Mouse (Mus musculus) forebrain, embryonic 13.5 days (tissue): ENCODE measurements around the gene Kcnk1. TPM values are rescaled to one million over a fixed set of nuclear protein-coding genes. Genes with fewer than 3 reads are reported as not detected.

Experiments
- ATAC-seq: fragments of 200-750 bp; cut with Nextera tagmentation; 2 replicates; pipeline ENCODE4 v1.8.0; 2017
- H3K27ac ChIP-seq: fragments of 300-500 bp; sonication (generic); 2 replicates; pipeline ENCODE4 v1.5.1; 2015; ENCODE audit warnings: inconsistent platforms, mild to moderate bottlenecking, moderate library complexity
- H3K27me3 ChIP-seq: fragments of 300-500 bp; sonication (generic); 2 replicates; pipeline ENCODE4 v1.6.1; 2015; ENCODE audit warnings: mild to moderate bottlenecking, inconsistent platforms
- H3K36me3 ChIP-seq: fragments of 300-500 bp; sonication (generic); 2 replicates; pipeline ENCODE4 v1.6.1; 2015; ENCODE audit warnings: mild to moderate bottlenecking, inconsistent platforms; ENCODE audit not compliant: poor library complexity, severe bottlenecking
- H3K4me1 ChIP-seq: fragments of 300-500 bp; sonication (generic); 2 replicates; pipeline ENCODE4 v1.6.1; 2015; ENCODE audit warnings: inconsistent platforms
- H3K4me2 ChIP-seq: fragments of 300-500 bp; sonication (generic); 2 replicates; pipeline ENCODE4 v1.6.1; 2015; ENCODE audit warnings: inconsistent platforms, mild to moderate bottlenecking, moderate library complexity
- H3K4me3 ChIP-seq: fragments of 300-500 bp; sonication (generic); 2 replicates; pipeline ENCODE4 v1.5.1; 2015; ENCODE audit warnings: mild to moderate bottlenecking, inconsistent platforms
- H3K9ac ChIP-seq: fragments of 300-500 bp; sonication (generic); 2 replicates; pipeline ENCODE4 v1.6.1; 2015; ENCODE audit warnings: mild to moderate bottlenecking, inconsistent platforms
- H3K9me3 ChIP-seq: fragments of 300-500 bp; sonication (generic); replicated peaks from 2 replicates; pipeline ENCODE4 v1.6.1; 2016; ENCODE audit warnings: inconsistent platforms
- WGBS: fragments of 180-500 bp; shearing (Covaris S2); methylation state at CpG from one replicate; pipeline ENCODE4 v1.1.7; 2015; 5-methylcytosine and 5-hydroxymethylcytosine counted together
- polyA plus RNA-seq: library from polyadenylated mRNA; unstranded; fragments of >200 nt; fragmentation: Nextera tagmentation; extraction: Ambion mirVana; gene quantifications from 2 replicates; pipeline ENCODE4 v1.2.1, GENCODE M21; 2015

The Kcnk1 gene
- polyA plus RNA-seq, 1 experiment from 2014 or later = 4.1 TPM

DNA sequence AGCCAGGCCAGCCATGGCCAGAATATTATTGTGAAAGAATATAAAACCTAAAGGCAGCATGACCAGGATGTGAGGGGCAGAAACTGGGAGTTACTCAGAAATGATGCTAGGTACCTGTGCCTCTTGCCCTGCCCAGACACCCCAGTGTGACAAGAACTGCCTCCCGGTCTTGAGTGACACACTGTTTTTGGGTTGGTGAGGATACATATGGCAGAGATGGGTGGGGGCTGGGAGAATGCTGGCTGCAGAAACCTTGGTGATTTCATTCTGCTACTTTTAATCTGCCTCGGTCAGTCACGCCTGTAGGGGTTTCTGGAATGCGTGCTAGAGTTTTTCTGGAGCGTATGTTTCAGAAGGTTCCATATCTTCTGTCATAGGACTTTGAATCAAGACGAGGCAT, 72.3 kb downstream of the Kcnk1 start:
- Histone ChIP-seq H3K36me3 (no peaks in the 10 kb centered on the region), H3K27ac (no peak overlapping the region), H3K27me3 (no peaks in the 10 kb centered on the region), H3K9me3 (no peaks in the 10 kb centered on the region; the same call in 1 of the 2 replicates), H3K4me2 (no peak overlapping the region), H3K9ac (no peak overlapping the region), H3K4me1 (peaks cover 18% of the 10 kb centered on the region), H3K4me3 (no peak overlapping the region)
- ATAC-seq = no peak
- 83% methylated on average over 6 of the region's 6 CpGs for WGBS

GRCm38 (mm10) chr8:126068136-126068535, 73.2 kb downstream of the Kcnk1 start:
- Histone ChIP-seq H3K9me3 (no peaks in the 10 kb centered on the region; the same call in 1 of the 2 replicates), H3K36me3 (no peaks in the 10 kb centered on the region), H3K27me3 (no peaks in the 10 kb centered on the region), H3K4me1 (peaks cover 26% of the 10 kb centered on the region), H3K9ac (no peak overlapping the region), H3K4me2 (no peak overlapping the region), H3K27ac (no peak overlapping the region), H3K4me3 (no peak overlapping the region)
- WGBS = 69% methylated on average over 6 of the region's 6 CpGs
- ATAC-seq = no peak; the same call in 1 of the 2 replicates

DNA sequence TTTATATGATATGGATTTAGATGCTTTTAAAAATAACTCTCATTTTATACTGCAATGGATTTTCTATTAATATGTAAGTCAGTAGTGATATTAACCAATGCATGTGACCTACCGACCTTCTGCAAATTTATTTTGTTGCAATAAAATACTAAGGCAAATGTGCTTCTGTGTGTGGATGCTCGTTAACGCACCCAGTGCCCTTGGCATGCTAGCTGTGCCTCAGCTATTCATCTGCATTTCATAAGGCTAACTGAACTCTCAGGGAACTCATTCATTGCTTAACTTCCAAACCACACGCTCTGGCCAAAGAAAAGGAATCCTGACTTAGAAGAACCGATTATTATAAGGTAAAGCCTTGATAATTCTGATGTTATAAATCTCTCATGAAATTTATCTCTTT, 77.7 kb downstream of the Kcnk1 start:
- no peak overlapping the region for H3K27ac ChIP-seq
- no peak overlapping the region for H3K4me3 ChIP-seq
- 0 out of 2 replicates have a peak overlapping the region, but pooled peaks have one; percentile 3 for H3K9ac ChIP-seq
- H3K36me3 ChIP-seq = no peaks in the 10 kb centered on the region
- H3K4me1 ChIP-seq = peaks cover 16% of the 10 kb centered on the region
- 20% methylated on average over 5 of the region's 5 CpGs for WGBS
- H3K4me2 ChIP-seq = peak overlapping the region; percentile 32
- H3K27me3 ChIP-seq = no peaks in the 10 kb centered on the region
- no peaks in the 10 kb centered on the region; the same call in 1 of the 2 replicates for H3K9me3 ChIP-seq
- no peak for ATAC-seq

GRCm38 (mm10) chr8:126073141-126073740, 78.3 kb downstream of the Kcnk1 start:
- ATAC-seq = peak; percentile 63; the same call in 1 of the 2 replicates
- 17% methylated on average over 7 of the region's 7 CpGs for WGBS
- H3K9ac ChIP-seq = 0 out of 2 replicates have a peak overlapping the region, but pooled peaks have one; percentile 3

DNA sequence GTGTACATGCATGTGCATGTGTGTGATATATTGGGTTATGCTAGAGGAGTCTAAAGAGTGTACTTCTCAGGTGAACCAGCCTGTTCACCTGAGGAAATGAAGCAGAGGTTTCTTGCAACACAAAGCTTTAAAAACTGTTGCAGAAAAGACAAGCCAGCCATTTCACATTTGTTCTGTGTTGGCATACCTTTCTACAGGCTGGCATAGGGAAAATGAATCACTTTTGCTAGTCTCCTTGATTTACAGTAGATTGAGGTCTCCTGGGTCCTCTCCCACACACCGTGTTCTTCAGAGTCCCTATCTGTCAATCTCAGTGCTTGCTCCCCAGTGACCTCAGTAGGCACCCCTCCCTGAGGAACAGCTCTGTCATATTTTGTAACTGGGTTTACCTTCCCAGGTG, 79.1 kb downstream of the Kcnk1 start:
- Histone ChIP-seq H3K27ac (no peak overlapping the region), H3K36me3 (no peaks in the 10 kb centered on the region), H3K27me3 (no peaks in the 10 kb centered on the region), H3K4me3 (no peak overlapping the region), H3K9me3 (no peaks in the 10 kb centered on the region; the same call in 1 of the 2 replicates), H3K9ac (no peak overlapping the region), H3K4me1 (peaks cover 16% of the 10 kb centered on the region), H3K4me2 (no peak overlapping the region)
- WGBS = 91% methylated on average over 1 of the region's 1 CpGs
- ATAC-seq = no peak

More at GRCm38 (mm10) chr8:126073141-126073740, 78.3 kb downstream of the Kcnk1 start:
- H3K27me3 ChIP-seq = no peaks in the 10 kb centered on the region
- peak overlapping the region; percentile 32 for H3K4me2 ChIP-seq
- H3K4me1 ChIP-seq = peaks cover 16% of the 10 kb centered on the region
- H3K27ac ChIP-seq = peak overlapping the region; percentile 28; the same call in 1 of the 2 replicates
- no peaks in the 10 kb centered on the region; the same call in 1 of the 2 replicates for H3K9me3 ChIP-seq
- H3K4me3 ChIP-seq = no peak overlapping the region
- H3K36me3 ChIP-seq = no peaks in the 10 kb centered on the region

- peak; percentile 33; the same call in 1 of the 2 replicates for ATAC-seq
- H3K4me1 ChIP-seq = peaks cover 16% of the 10 kb centered on the region
- 18% methylated on average over 10 of the region's 10 CpGs for WGBS
Observed at GRCm38 (mm10) chr8:126075400-126075799, 80.4 kb downstream of the Kcnk1 start.

More at GRCm38 (mm10) chr8:126075400-126075799, 80.4 kb downstream of the Kcnk1 start:
- no peaks in the 10 kb centered on the region; the same call in 1 of the 2 replicates for H3K9me3 ChIP-seq
- no peak overlapping the region for H3K4me2 ChIP-seq
- no peak overlapping the region for H3K4me3 ChIP-seq
- no peaks in the 10 kb centered on the region for H3K36me3 ChIP-seq
- H3K9ac ChIP-seq = no peak overlapping the region
- no peaks in the 10 kb centered on the region for H3K27me3 ChIP-seq
- no peak overlapping the region for H3K27ac ChIP-seq

Other genes starting within 250 kb of the Kcnk1 start
- 2.1 and 2.5 TPM in 2 replicates for gene Pcnx2, start 96.9 kb upstream of the Kcnk1 start, polyA plus RNA-seq
- 0.08 and 0.10 TPM in 2 replicates for gene Map3k21, start 84.7 kb upstream of the Kcnk1 start, polyA plus RNA-seq